Mouse (Mus musculus): ENCODE data around the gene F3.
"Not testable (repeated sequence)": the region's sequence is repeated elsewhere in the genome, so short reads cannot be mapped to it uniquely, and the experiment has no call there.

F3 gene

GRCm38 (mm10) chr3:121739489-121740213, 16.3 kb downstream of the F3 start:
- DNase-seq: no peak

- DNase-seq: not testable (repeated sequence)
These were observed 18.0 kb downstream of the F3 start for GRCm38 (mm10) chr3:121741186-121741848.

GRCm38 (mm10) chr3:121754319-121755090, 31.2 kb downstream of the F3 start:
- not testable (repeated sequence) for DNase-seq

GRCm38 (mm10) chr3:121755152-121755551, 31.8 kb downstream of the F3 start:
- DNase-seq: no peak

- DNase-seq: no peak
These were observed 35.0 kb downstream of the F3 start for GRCm38 (mm10) chr3:121758373-121758772.

GRCm38 (mm10) chr3:121762056-121762852, 38.9 kb downstream of the F3 start:
- peak; percentile 26 for DNase-seq

- no peak for DNase-seq
These were observed 42.7 kb downstream of the F3 start for GRCm38 (mm10) chr3:121766048-121766447.

GRCm38 (mm10) chr3:121766818-121767217, 43.5 kb downstream of the F3 start:
- no peak for DNase-seq

- DNase-seq: no peak
These were observed 45.4 kb downstream of the F3 start for GRCm38 (mm10) chr3:121768770-121769169.

- DNase-seq: not testable (repeated sequence)
These were observed 50.0 kb downstream of the F3 start for GRCm38 (mm10) chr3:121773336-121773735.

- DNase-seq: peak; percentile 73
These were observed 54.6 kb downstream of the F3 start for GRCm38 (mm10) chr3:121777943-121778342.

GRCm38 (mm10) chr3:121783020-121783419, 59.7 kb downstream of the F3 start:
- DNase-seq: no peak

Measured in kidney, postnatal 10 days (tissue).